Mouse (Mus musculus) G1E (cell line): Measurements from ENCODE around the gene Sphkap.

Experiments
- CTCF ChIP-seq: IDR thresholded peaks from 2 replicates; pipeline ENCODE4 v1.5.1; 2012; ENCODE audit warnings: low read depth, low read length, inconsistent platforms, mixed read lengths
- GATA1 ChIP-seq: IDR thresholded peaks from 2 replicates; pipeline ENCODE4 v1.6.1; 2012; ENCODE audit warnings: borderline replicate concordance, low read length, inconsistent platforms, mixed read lengths
- GATA2 ChIP-seq: IDR thresholded peaks from 2 replicates; pipeline ENCODE4 v1.6.1; 2012; ENCODE audit warnings: low read depth, low read length, inconsistent platforms, borderline replicate concordance
- POLR2AphosphoS5 ChIP-seq: IDR thresholded peaks from 2 replicates; pipeline ENCODE4 v1.6.1; 2012; ENCODE audit warnings: low read depth, low read length, inconsistent platforms; ENCODE audit not compliant: insufficient replicate concordance
- TAL1 ChIP-seq: conservative IDR thresholded peaks from 2 replicates; pipeline ENCODE4 v1.6.1; 2012; ENCODE audit warnings: low read depth, low read length, inconsistent platforms, mixed read lengths

- TF ChIP-seq CTCF (no peak), GATA1 (no peak), GATA2 (no peak), TAL1 (no peak), POLR2AphosphoS5 (no peak)
Measured at GRCm38 (mm10) chr1:83339358-83339757, 68.6 kb downstream of the Sphkap start.
